Mouse (Mus musculus) ES-Bruce4 (cell line): ENCODE measurements around the gene Rassf3.

Source experiments
- CTCF ChIP-seq: IDR thresholded peaks from one replicate; pipeline ENCODE4 v1.8.1; 2011; ENCODE audit warnings: low read depth, low read length
- EP300 ChIP-seq: IDR thresholded peaks from 2 replicates; pipeline ENCODE4 v1.6.1; 2011; ENCODE audit warnings: low read depth, low read length; ENCODE audit not compliant: insufficient read depth
- POLR2A ChIP-seq: IDR thresholded peaks from one replicate; pipeline ENCODE4 v1.8.1; 2011; ENCODE audit warnings: low read length; ENCODE audit not compliant: insufficient read depth

DNA sequence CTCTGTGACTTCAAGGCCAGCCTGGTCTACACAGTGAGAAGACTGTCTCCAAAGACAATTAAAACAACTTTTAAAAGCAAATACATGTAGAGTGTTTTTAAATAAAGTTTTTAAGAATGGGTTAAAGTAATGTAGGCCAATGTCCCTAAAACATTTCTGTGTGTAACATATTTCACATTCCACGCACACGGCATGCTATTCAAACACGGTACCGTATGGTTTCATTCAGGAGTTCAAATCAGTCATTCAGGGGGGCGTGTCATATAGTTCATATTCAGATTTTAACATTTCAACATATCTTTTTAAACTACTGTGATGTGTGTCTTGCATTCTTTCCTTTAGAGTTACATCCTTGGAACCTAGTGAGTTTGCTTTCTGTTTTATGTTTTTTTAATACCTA lies 7.9 kb downstream of the Rassf3 start:
- no peak for TF ChIP-seq EP300
- TF ChIP-seq CTCF, result no peak
- TF ChIP-seq POLR2A, result no peak
